Comparison of ENCODE assay signal across 11 mouse cellular contexts in the genomic region with DNA sequence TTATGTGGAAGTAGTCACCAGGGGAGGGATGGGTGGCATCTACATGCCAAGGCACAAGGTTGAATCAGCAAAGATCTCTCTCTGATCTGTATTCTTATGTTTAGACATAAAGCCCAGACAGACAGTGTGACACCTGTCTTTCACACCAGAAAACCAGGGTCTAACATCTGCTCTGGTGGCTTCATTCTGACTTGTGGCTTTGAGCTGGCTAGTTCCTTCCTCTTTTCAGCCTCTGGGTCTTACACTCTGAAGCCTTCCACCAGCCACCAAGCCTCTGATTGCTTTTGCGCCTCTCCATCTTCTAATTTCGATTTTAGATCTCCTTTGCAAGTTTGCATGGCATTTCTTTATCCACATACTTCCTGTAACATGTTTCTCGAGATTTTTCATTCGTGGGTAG.
DNase-seq lines count a peak whose midpoint lies in the region; ATAC-seq and TF ChIP-seq lines count a peak whose summit lies in the region.
"Had no signal": no experiment of that assay in that cellular context is flagged by ENCODE, and none has a peak within 500 bp of the region (broad histone marks: within the 10 kb centered on the region; RNA-seq: fewer than 3 reads in every experiment).

No protein-coding gene starts in this region.

- TF ChIP-seq CTCF in heart, adult 2 months (IDR thresholded peaks at IDR 0.05), result no peak
- no peak for TF ChIP-seq CTCF in lung, postnatal 0 days (IDR thresholded peaks at IDR 0.05)
- no peak for TF ChIP-seq CTCF in lung, adult 2 months (IDR thresholded peaks at IDR 0.05; ENCODE audit: insufficient read depth, low read length)

- WGBS in heart, adult 2 months, result 57% methylated on average over 4 of the region's 4 CpGs
- WGBS in heart, embryonic 12.5 days, result 61% methylated on average over 4 of the region's 4 CpGs
- WGBS in lung, postnatal 0 days, result 41% methylated on average over 4 of the region's 4 CpGs
- 45% methylated on average over 4 of the region's 4 CpGs for WGBS in lung, adult 2 months
- WGBS in midbrain, embryonic 16.5 days, result 85% methylated on average over 4 of the region's 4 CpGs

- no peaks in the 10 kb centered on the region for H3K9me3 ChIP-seq in heart, embryonic 12.5 days (replicated peaks)
- H3K9me3 ChIP-seq in lung, postnatal 0 days (ENCODE audit: low read length), result no peaks in the 10 kb centered on the region
- H3K9me3 ChIP-seq in midbrain, embryonic 16.5 days (replicated peaks; ENCODE audit: control insufficient read depth, low read length, poor library complexity, severe bottlenecking), result no peaks in the 10 kb centered on the region
- H3K9me3 ChIP-seq: neural tube, embryonic 15.5 days; stomach, embryonic 15.5 days had no signal

- peaks cover 26% of the 10 kb centered on the region for H3K4me1 ChIP-seq in heart, adult 2 months (ENCODE audit: control insufficient read depth, insufficient read depth, low read length)
- H3K4me1 ChIP-seq in heart, embryonic 12.5 days (replicated peaks), result peaks cover 23% of the 10 kb centered on the region
- H3K4me1 ChIP-seq in lung, postnatal 0 days (ENCODE audit: insufficient read depth, low read depth, low read length), result peaks cover 5% of the 10 kb centered on the region; the same call in 1 of the 2 replicates
- H3K4me1 ChIP-seq in lung, adult 2 months (ENCODE audit: control insufficient read depth, insufficient read depth, low read length), result peaks cover 22% of the 10 kb centered on the region
- 0 out of 2 replicates have a peak, but pooled peaks cover 4% of the 10 kb centered on the region for H3K4me1 ChIP-seq in midbrain, embryonic 16.5 days (ENCODE audit: control insufficient read depth, insufficient read depth, low read length)

- H3K36me3 ChIP-seq in heart, adult 2 months (ENCODE audit: control insufficient read depth, insufficient read depth, low read length), result peaks cover 28% of the 10 kb centered on the region
- no peaks in the 10 kb centered on the region for H3K36me3 ChIP-seq in heart, embryonic 12.5 days
- H3K36me3 ChIP-seq in lung, postnatal 0 days (ENCODE audit: insufficient read depth, low read length), result no peaks in the 10 kb centered on the region
- H3K36me3 ChIP-seq in midbrain, embryonic 16.5 days (ENCODE audit: control insufficient read depth, insufficient read depth, low read length), result no peaks in the 10 kb centered on the region
- H3K36me3 ChIP-seq: neural tube, embryonic 15.5 days; stomach, embryonic 15.5 days had no signal

- TF ChIP-seq EP300 in heart, adult 2 months (IDR thresholded peaks at IDR 0.05; ENCODE audit: insufficient read depth, low read depth, low read length), result no peak
- TF ChIP-seq EP300 in lung, postnatal 0 days (IDR thresholded peaks at IDR 0.05), result no peak

- no peak for ATAC-seq in heart, embryonic 12.5 days (ENCODE audit: insufficient number of reproducible peaks, low FRiP score)
- no peak for ATAC-seq in lung, postnatal 0 days
- peak; percentile 83 for ATAC-seq in megakaryocyte progenitor cell, adult 5-6 weeks (replicated peaks; ENCODE audit: poor library complexity)
- no peak for ATAC-seq in midbrain, embryonic 16.5 days

- H3K4me2 ChIP-seq in heart, embryonic 12.5 days, result no peak overlapping the region
- H3K4me2 ChIP-seq in lung, postnatal 0 days (replicated peaks; ENCODE audit: low read depth, low read length), result no peak overlapping the region
- H3K4me2 ChIP-seq in midbrain, embryonic 16.5 days (ENCODE audit: low read length), result no peak overlapping the region
- H3K4me2 ChIP-seq: neural tube, embryonic 15.5 days; stomach, embryonic 15.5 days had no signal

- H3K79me2 ChIP-seq in heart, adult 2 months (replicated peaks; ENCODE audit: control insufficient read depth, insufficient read depth, low read length), result no peaks in the 10 kb centered on the region

- no peak overlapping the region for H3K9ac ChIP-seq in heart, adult 2 months (ENCODE audit: low read depth, low read length)
- H3K9ac ChIP-seq in heart, embryonic 12.5 days, result no peak overlapping the region
- H3K9ac ChIP-seq in lung, postnatal 0 days (replicated peaks; ENCODE audit: low read depth), result no peak overlapping the region
- H3K9ac ChIP-seq in midbrain, embryonic 16.5 days (ENCODE audit: low read depth, low read length), result no peak overlapping the region
- H3K9ac ChIP-seq: neural tube, embryonic 15.5 days; stomach, embryonic 15.5 days had no signal

- H3K27me3 ChIP-seq in heart, adult 2 months (ENCODE audit: control insufficient read depth, insufficient read depth, low read length), result no peaks in the 10 kb centered on the region
- H3K27me3 ChIP-seq in heart, embryonic 12.5 days (replicated peaks), result no peaks in the 10 kb centered on the region
- H3K27me3 ChIP-seq in lung, postnatal 0 days (replicated peaks; ENCODE audit: insufficient read depth, low read length), result no peaks in the 10 kb centered on the region
- no peaks in the 10 kb centered on the region for H3K27me3 ChIP-seq in midbrain, embryonic 16.5 days (ENCODE audit: control insufficient read depth, insufficient read depth, low read depth, low read length)
- H3K27me3 ChIP-seq: neural tube, embryonic 15.5 days; stomach, embryonic 15.5 days had no signal

- intact Hi-C loops in heart, adult 2 months (cut with DNase I), result loop anchor here (2.0 to 10.0 kb wide), 6 partner anchors 134 to 403 kb away; a partner anchor contains a TSS

- no peak overlapping the region for H3K4me3 ChIP-seq in heart, adult 2 months
- no peak overlapping the region for H3K4me3 ChIP-seq in heart, embryonic 12.5 days
- H3K4me3 ChIP-seq in lung, postnatal 0 days (ENCODE audit: low read depth, low read length), result no peak overlapping the region
- no peak overlapping the region for H3K4me3 ChIP-seq in lung, adult 2 months (replicated peaks; ENCODE audit: extremely low read depth, low read depth, low read length)
- no peak overlapping the region for H3K4me3 ChIP-seq in midbrain, embryonic 16.5 days (ENCODE audit: low read depth, low read length)
- H3K4me3 ChIP-seq: neural tube, embryonic 15.5 days; stomach, embryonic 15.5 days had no signal

- no peak for DNase-seq in heart, adult 2 months
- no peak for DNase-seq in lung, postnatal 0 days (ENCODE audit: low spot score)
- DNase-seq in lung, adult 2 months, result no peak
- peak; percentile 65 for DNase-seq in thymus, postnatal 14 days
- no peak for DNase-seq in left cerebral cortex, adult 18-20 months (ENCODE audit: low spot score in 2 of 2)
- DNase-seq: cerebellum, adult 2 months had no signal

- peak overlapping the region; percentile 73 for H3K27ac ChIP-seq in heart, adult 2 months
- H3K27ac ChIP-seq in heart, embryonic 12.5 days (ENCODE audit: poor library complexity, severe bottlenecking), result no peak overlapping the region
- peak overlapping the region; percentile 77 for H3K27ac ChIP-seq in lung, postnatal 0 days (ENCODE audit: low read length)
- H3K27ac ChIP-seq in midbrain, embryonic 16.5 days (ENCODE audit: low read length), result no peak overlapping the region
- H3K27ac ChIP-seq: neural tube, embryonic 15.5 days had no signal

- TF ChIP-seq POLR2A in heart, adult 2 months (IDR thresholded peaks at IDR 0.05; ENCODE audit: insufficient read depth, low read depth, low read length), result no peak
- no peak for TF ChIP-seq POLR2A in lung, adult 2 months (IDR thresholded peaks at IDR 0.05; ENCODE audit: borderline replicate concordance, extremely low read depth, low read depth, low read length)

Comparison
In these comparisons a context has a peak if more than half of its experiments do, and no peak if none do; other contexts are left out.
1. H3K27ac ChIP-seq: peak in heart, adult 2 months (single experiment) and lung, postnatal 0 days (single experiment); none in heart, embryonic 12.5 days (single experiment) and midbrain, embryonic 16.5 days (single experiment).